ENCODE assay signal across 17 mouse cellular contexts in the genomic region with DNA sequence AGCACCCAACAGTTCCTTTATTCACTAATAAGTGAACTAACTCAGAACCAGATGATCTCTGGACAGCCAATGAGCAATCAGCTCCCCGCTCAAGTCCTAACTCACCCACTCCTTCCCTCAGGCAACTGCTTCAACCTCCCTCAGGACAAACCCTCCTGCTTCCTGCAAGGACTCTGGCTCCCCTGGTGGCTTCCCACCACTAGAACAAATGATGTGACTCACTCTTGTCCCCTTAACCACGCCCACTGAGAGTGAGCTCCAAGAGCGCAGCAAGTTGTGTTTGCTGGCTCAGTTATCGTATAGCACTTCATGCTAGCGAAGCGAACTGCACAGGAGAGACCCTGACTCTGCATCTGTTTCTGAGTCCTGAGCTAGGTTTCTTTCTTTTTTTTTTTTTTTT.
DNase-seq lines count a peak whose midpoint lies in the region; ATAC-seq and TF ChIP-seq lines count a peak whose summit lies in the region.
"Had no signal": no experiment of that assay in that cellular context is flagged by ENCODE, and none has a peak within 500 bp of the region (broad histone marks: within the 10 kb centered on the region; RNA-seq: fewer than 3 reads in every experiment).

No protein-coding gene starts in this region.

- TF ChIP-seq CTCF in heart, postnatal 0 days (IDR thresholded peaks at IDR 0.05; ENCODE audit: low read depth): no peak

- no peak for TF ChIP-seq EP300 in heart, postnatal 0 days (IDR thresholded peaks at IDR 0.05; ENCODE audit: low read depth)

- peak; percentile 55 for ATAC-seq in heart, postnatal 0 days (ENCODE audit: insufficient read depth, low read depth)
- ATAC-seq in stomach, embryonic 16.5 days (ENCODE audit: insufficient read depth, low FRiP score): 0 out of 2 replicates have a peak, but pooled peaks have one; percentile 53
- no peak for ATAC-seq in kidney, embryonic 14.5 days (ENCODE audit: low FRiP score, low TSS enrichment)

- peaks cover 50% of the 10 kb centered on the region for H3K36me3 ChIP-seq in heart, postnatal 0 days (replicated peaks; ENCODE audit: control insufficient read depth, insufficient read depth, low read length)
- H3K36me3 ChIP-seq in heart, embryonic 10.5 days: peaks cover 80% of the 10 kb centered on the region
- H3K36me3 ChIP-seq in stomach, embryonic 16.5 days (ENCODE audit: control insufficient read depth, insufficient read depth, low read length): peaks cover 42% of the 10 kb centered on the region
- peaks cover 74% of the 10 kb centered on the region for H3K36me3 ChIP-seq in kidney, embryonic 14.5 days (ENCODE audit: control insufficient read depth, insufficient read depth, low read length)

- H3K4me1 ChIP-seq in heart, postnatal 0 days (ENCODE audit: control insufficient read depth, insufficient read depth): no peaks in the 10 kb centered on the region
- no peaks in the 10 kb centered on the region for H3K4me1 ChIP-seq in heart, embryonic 10.5 days
- no peaks in the 10 kb centered on the region for H3K4me1 ChIP-seq in stomach, embryonic 16.5 days (ENCODE audit: control insufficient read depth, insufficient read depth, low read length)
- H3K4me1 ChIP-seq in kidney, embryonic 14.5 days (ENCODE audit: control insufficient read depth, insufficient read depth, low read length): no peaks in the 10 kb centered on the region
- H3K4me1 ChIP-seq: embryonic facial prominence, embryonic 12.5 days; forebrain, embryonic 12.5 days; heart, embryonic 15.5 days; midbrain, embryonic 10.5 days had no signal

- H3K27ac ChIP-seq in heart, postnatal 0 days (ENCODE audit: low read depth): no peak overlapping the region
- no peak overlapping the region for H3K27ac ChIP-seq in heart, embryonic 10.5 days
- H3K27ac ChIP-seq in stomach, embryonic 16.5 days (ENCODE audit: low read length): no peak overlapping the region
- H3K27ac ChIP-seq in kidney, embryonic 14.5 days (ENCODE audit: low read depth, low read length): no peak overlapping the region
- H3K27ac ChIP-seq: embryonic facial prominence, embryonic 12.5 days; forebrain, embryonic 12.5 days; gastrocnemius, adult 2 months; heart, embryonic 15.5 days; hindbrain, embryonic 14.5 days; midbrain, embryonic 10.5 days had no signal

- no peaks in the 10 kb centered on the region for H3K9me3 ChIP-seq in heart, postnatal 0 days (replicated peaks; ENCODE audit: control insufficient read depth, low read length)
- H3K9me3 ChIP-seq in heart, embryonic 10.5 days: no peaks in the 10 kb centered on the region
- H3K9me3 ChIP-seq in stomach, embryonic 16.5 days (replicated peaks; ENCODE audit: control insufficient read depth, low read length): no peaks in the 10 kb centered on the region
- H3K9me3 ChIP-seq in kidney, embryonic 14.5 days (ENCODE audit: control insufficient read depth, low read length): peaks cover 4% of the 10 kb centered on the region; the same call in 1 of the 2 replicates
- H3K9me3 ChIP-seq: heart, embryonic 15.5 days had no signal

- no peak overlapping the region for H3K9ac ChIP-seq in heart, postnatal 0 days (replicated peaks; ENCODE audit: low read depth, low read length)
- H3K9ac ChIP-seq in stomach, embryonic 16.5 days (ENCODE audit: low read length): no peak overlapping the region
- H3K9ac ChIP-seq in kidney, embryonic 14.5 days (ENCODE audit: low read depth, low read length): no peak overlapping the region
- H3K9ac ChIP-seq: embryonic facial prominence, embryonic 12.5 days; forebrain, embryonic 12.5 days; heart, embryonic 15.5 days; hindbrain, embryonic 14.5 days had no signal

- no peaks in the 10 kb centered on the region for H3K27me3 ChIP-seq in heart, postnatal 0 days (ENCODE audit: control insufficient read depth, insufficient read depth, low read length)
- H3K27me3 ChIP-seq in heart, embryonic 10.5 days (ENCODE audit: insufficient read depth, poor library complexity, severe bottlenecking): no peaks in the 10 kb centered on the region
- H3K27me3 ChIP-seq in stomach, embryonic 16.5 days (ENCODE audit: control insufficient read depth, insufficient read depth, low read length): no peaks in the 10 kb centered on the region
- H3K27me3 ChIP-seq in kidney, embryonic 14.5 days (ENCODE audit: control insufficient read depth, insufficient read depth, low read length): no peaks in the 10 kb centered on the region
- H3K27me3 ChIP-seq: embryonic facial prominence, embryonic 12.5 days; forebrain, embryonic 12.5 days; heart, embryonic 15.5 days had no signal

- H3K4me3 ChIP-seq in heart, postnatal 0 days (ENCODE audit: low read depth, low read length): no peak overlapping the region
- no peak overlapping the region for H3K4me3 ChIP-seq in heart, embryonic 10.5 days
- H3K4me3 ChIP-seq in stomach, embryonic 16.5 days (replicated peaks; ENCODE audit: low read length): no peak overlapping the region
- H3K4me3 ChIP-seq in kidney, embryonic 14.5 days (ENCODE audit: low read length): no peak overlapping the region
- H3K4me3 ChIP-seq: embryonic facial prominence, embryonic 12.5 days; forebrain, embryonic 12.5 days; gastrocnemius, adult 2 months; heart, embryonic 15.5 days; midbrain, embryonic 10.5 days had no signal

- WGBS in heart, postnatal 0 days: 64% methylated on average over 6 of the region's 6 CpGs
- 73% methylated on average over 6 of the region's 6 CpGs for WGBS in heart, embryonic 10.5 days
- WGBS in stomach, embryonic 16.5 days: 68% methylated on average over 6 of the region's 6 CpGs
- WGBS in kidney, embryonic 14.5 days: 89% methylated on average over 6 of the region's 6 CpGs

- no peak overlapping the region for H3K4me2 ChIP-seq in heart, postnatal 0 days (ENCODE audit: low read depth, low read length)
- H3K4me2 ChIP-seq in stomach, embryonic 16.5 days (ENCODE audit: low read depth, low read length): no peak overlapping the region
- H3K4me2 ChIP-seq in kidney, embryonic 14.5 days (replicated peaks; ENCODE audit: low read depth, low read length): no peak overlapping the region
- H3K4me2 ChIP-seq: embryonic facial prominence, embryonic 12.5 days; forebrain, embryonic 12.5 days; heart, embryonic 15.5 days; hindbrain, embryonic 14.5 days had no signal

- peak; percentile 33 for DNase-seq in heart, postnatal 0 days (ENCODE audit: low spot score)
- DNase-seq in heart, embryonic 10.5 days (ENCODE audit: low spot score): no peak
- peak; percentile 19 for DNase-seq in right cerebral cortex, adult 18-20 months
- no peak for DNase-seq in right cerebral cortex, postnatal 14 days
- DNase-seq in R1 (ENCODE audit: low read depth, low spot score): peak; percentile 93
- DNase-seq in layer of hippocampus, adult 8-10 months (ENCODE audit: low spot score in 2 of 2): no peak
- DNase-seq: cerebellum, postnatal 10 days; gastrocnemius, adult 2 months; kidney, adult 8-10 months; lung, adult 2 months had no signal

Comparison
In these comparisons a context has a peak if more than half of its experiments do, and no peak if none do; other contexts are left out.
1. DNase-seq: peak in heart, postnatal 0 days (single experiment), right cerebral cortex, adult 18-20 months (single experiment) and R1 (single experiment); none in heart, embryonic 10.5 days (single experiment), right cerebral cortex, postnatal 14 days (single experiment) and layer of hippocampus, adult 8-10 months (0 of 2).